Mouse (Mus musculus) kidney, adult 11 months (tissue): ENCODE data around the gene Enc1.

Source experiments
- DNase-seq: peaks from one replicate; pipeline ENCODE4 v3.0.0; 2022

Gene Enc1

GRCm38 (mm10) chr13:97230101-97230500, 10.8 kb upstream of the Enc1 start:
- no peak for DNase-seq

- no peak for DNase-seq
Observed at GRCm38 (mm10) chr13:97233092-97233491, 7.8 kb upstream of the Enc1 start.

DNA sequence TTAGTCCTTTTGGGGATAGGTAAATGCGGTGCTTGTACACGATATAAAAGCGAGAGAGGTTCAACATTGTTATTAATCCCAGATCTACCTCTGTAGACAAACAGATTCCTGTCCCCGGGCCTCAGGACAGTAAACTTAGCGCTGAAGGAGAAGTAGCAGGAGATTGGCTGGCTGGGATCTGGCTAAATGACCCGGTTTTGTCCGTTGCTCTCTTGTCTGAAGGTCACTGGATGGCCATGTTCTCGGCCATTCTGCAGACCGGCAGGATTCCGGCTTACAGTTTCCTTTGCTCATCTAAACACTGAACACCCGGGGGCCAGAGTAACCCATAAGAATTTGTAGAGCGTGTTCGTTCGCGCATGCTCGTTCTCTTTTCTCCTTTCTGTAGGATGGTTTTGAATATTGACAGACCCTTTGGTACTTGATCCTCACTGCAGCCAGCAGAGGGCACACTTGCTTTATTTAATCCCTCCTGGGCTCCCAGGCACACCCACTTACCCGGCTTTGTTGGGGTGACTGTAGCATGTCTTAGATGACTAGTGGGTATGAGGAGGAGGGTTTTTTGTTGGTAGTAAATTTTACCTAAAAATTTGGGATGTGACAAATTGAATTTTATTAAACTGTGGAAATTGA, 6.0 kb upstream of the Enc1 start:
- peak; percentile 65 for DNase-seq

- peak; percentile 23 for DNase-seq
Observed at GRCm38 (mm10) chr13:97235911-97236310, 5.0 kb upstream of the Enc1 start.

- no peak for DNase-seq
Observed at GRCm38 (mm10) chr13:97237700-97238099, 3.2 kb upstream of the Enc1 start.

DNA sequence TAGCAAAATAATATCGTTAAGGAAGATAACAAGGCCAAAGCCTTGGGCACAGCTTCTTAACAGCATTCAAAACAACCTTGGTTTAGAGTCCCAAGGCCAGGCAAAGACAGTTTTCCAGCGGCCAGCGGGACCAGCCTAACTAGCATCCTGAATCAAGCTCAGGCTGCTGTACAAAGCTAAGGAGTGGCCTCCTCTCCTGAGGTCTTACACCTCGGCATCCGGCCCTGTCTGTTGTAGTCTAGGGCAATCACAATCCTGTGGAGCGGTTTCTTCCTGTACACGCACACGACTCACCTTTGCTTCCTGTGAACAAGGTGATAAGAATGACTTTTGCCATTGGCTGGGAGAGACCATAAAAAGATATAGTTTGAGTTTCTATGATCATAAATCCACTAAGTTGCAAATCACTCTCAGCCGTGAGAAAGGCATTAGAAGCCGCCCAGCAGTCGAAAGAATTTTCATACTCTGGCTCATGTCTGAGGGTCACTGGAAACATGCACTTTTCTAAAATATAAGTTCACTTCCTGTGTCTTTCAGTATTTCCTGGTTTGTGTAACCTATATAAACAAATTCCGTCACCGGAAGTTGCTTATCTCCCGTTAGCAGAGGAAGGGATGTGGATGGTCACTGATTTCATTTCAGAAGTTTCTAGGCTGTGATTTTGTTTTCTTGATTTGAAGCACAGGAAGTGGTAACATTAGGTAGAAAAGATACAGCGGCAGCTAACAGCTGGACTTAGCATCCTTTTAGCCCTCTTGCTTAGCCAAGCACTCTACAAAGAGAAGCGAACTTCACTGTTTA, 2.5 kb upstream of the Enc1 start:
- no peak for DNase-seq

DNA sequence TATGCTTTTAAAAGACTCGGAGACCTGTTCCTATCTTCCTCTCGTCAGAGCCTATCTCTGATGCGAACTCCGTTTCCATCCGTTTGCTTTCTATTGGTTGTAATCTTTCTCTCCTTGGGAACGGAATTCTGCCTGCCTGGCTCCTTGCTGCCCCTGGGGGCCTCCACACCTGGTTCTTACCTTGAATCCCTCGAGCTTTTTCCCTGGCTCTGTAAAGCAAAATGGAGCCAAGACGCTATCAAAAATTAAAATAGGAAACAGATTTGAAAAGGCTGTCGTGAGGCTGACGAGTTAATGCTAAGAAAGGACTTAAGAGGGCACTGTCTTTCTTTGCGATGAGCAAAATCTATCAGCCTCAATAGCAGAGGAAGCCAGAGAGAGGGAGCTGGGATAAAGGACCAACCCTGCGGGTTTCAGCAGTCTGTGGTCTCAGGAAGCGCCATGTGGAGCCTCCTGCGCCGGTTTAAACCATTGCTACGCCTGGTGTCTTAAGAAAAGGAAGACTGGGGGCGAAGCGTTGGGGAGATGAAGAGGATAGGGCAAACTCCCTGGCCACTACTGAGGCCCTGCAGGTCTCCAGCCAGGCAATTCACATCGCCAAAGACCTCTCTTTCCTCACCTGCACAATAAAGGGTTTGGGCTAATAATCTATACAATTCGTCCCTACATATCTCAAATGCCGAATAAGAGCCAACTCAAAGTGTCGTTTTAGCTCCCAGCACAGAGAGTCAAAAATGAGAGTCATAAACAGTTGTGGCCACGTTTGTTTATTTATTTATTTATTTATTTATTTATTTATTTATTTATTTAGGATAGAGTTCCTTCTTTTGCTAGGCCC, 1.3 kb upstream of the Enc1 start:
- peak; percentile 32 for DNase-seq

GRCm38 (mm10) chr13:97240279-97240964, 483 bp upstream of the Enc1 start:
- peak; percentile 77 for DNase-seq

DNA sequence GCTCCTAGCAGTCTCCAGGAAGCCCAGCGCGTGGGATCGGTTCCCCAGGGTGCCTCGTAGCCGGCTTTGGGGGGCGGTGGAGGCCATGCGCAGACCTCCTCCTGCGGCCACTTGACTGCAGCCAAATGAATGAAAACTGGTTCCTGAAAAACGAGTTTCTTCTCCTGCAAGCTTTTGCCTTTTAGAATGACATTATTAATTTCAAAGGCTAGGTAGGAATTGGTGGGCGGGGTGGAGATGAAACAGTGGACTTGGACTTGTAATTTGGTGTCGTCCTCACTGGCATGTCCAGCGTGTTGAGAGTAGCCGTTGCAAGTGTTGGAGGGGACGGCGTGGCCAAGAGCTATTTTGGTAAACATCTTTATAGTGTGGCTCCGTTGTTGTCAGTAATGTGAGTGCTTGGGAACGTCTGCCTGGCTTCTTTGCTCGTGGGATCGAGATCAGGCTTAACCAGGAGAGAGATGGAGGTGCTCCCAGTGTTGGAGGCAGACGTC, 929 bp downstream of the Enc1 start:
- DNase-seq: no peak

GRCm38 (mm10) chr13:97242716-97243115, 1.8 kb downstream of the Enc1 start:
- no peak for DNase-seq

DNA sequence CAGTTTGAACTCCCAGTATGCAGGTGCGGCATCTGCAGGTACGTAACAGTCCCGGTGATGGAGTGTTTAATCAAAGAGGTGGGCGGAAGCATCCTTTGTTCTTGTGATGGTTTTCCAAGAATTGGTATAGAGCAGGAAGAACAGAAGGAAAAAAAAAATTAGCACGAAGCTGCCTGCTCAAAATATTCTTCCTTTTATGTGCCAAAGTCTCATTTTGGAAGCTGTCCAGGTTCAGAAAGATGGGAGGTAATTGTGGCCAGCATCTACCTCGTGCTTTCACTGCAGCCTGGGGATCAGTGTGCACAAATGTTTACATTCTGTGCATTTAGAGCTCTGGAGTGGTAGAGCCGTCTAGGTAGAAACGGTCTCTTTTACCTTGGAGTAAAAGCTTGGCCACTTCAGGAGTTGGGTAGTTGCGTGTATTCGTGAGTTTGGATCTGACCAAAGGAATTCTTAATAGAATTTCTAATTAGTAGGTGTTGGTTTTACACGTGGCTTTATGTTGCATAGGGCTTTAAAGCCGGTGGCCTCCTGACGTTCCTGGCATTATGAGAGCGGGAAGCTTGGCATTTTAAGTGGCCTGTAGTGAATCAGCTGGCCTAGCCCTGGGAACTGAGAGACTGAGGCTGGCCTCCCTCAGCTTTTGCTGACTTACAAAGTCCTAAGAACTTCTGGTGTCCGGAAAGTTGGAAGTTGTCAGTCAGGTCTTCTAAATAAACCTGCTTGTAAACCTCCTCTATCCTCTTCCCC, 3.2 kb downstream of the Enc1 start:
- no peak for DNase-seq

DNA sequence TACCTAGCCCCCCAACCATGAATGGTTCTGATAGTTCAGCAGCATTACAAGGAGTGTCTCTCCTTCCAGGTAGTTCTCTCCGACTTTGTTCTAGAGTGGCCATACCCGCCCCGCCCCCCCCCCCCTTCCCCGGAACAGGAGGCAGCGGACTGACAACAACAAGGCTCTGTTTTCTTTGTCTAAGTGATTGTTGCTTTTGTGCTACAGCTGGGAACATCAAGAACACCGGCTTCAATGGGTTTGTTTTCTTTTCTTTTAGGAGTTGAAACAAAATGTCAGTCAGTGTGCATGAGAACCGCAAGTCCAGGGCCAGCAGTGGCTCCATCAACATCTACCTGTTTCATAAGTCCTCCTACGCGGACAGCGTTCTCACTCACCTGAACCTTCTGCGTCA, 3.8 kb downstream of the Enc1 start:
- no peak for DNase-seq

DNA sequence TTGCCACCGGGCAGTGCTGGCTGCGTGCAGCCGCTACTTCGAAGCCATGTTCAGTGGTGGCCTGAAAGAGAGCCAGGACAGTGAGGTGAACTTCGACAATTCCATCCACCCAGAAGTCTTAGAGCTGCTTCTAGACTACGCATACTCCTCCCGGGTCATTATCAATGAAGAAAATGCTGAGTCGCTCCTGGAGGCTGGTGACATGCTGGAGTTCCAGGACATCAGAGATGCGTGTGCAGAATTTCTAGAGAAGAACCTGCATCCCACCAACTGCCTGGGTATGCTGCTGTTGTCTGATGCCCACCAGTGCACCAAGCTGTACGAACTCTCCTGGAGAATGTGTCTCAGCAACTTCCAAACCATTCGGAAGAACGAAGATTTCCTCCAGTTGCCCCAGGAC, 4.3 kb downstream of the Enc1 start:
- DNase-seq: no peak

- no peak for DNase-seq
Observed at GRCm38 (mm10) chr13:97246217-97246616, 5.3 kb downstream of the Enc1 start.

- no peak for DNase-seq
Observed at GRCm38 (mm10) chr13:97247754-97248153, 6.8 kb downstream of the Enc1 start.

DNA sequence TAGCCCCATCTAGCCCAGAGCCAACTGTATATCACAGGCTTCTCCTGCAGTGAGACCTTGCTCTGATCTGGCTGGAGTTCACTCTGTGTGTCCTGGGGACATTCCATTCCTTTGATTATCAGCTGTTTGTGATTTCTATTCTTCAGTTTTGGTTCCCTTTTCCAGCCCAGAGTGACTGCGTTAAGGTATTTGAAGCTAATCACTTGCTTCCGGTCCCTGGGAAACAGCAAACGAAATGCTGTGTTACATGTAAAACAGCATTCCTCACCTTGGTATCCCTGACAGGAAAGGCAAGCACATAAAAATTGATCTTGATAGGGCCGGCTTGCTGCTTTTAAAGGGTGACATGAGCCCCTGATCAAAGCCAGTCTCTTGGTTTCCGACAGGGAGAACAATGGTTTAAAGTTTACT, 8.2 kb downstream of the Enc1 start:
- DNase-seq: no peak

- DNase-seq: no peak
Observed at GRCm38 (mm10) chr13:97249507-97250078, 8.7 kb downstream of the Enc1 start.

GRCm38 (mm10) chr13:97250148-97250547, 9.2 kb downstream of the Enc1 start:
- DNase-seq: no peak

DNA sequence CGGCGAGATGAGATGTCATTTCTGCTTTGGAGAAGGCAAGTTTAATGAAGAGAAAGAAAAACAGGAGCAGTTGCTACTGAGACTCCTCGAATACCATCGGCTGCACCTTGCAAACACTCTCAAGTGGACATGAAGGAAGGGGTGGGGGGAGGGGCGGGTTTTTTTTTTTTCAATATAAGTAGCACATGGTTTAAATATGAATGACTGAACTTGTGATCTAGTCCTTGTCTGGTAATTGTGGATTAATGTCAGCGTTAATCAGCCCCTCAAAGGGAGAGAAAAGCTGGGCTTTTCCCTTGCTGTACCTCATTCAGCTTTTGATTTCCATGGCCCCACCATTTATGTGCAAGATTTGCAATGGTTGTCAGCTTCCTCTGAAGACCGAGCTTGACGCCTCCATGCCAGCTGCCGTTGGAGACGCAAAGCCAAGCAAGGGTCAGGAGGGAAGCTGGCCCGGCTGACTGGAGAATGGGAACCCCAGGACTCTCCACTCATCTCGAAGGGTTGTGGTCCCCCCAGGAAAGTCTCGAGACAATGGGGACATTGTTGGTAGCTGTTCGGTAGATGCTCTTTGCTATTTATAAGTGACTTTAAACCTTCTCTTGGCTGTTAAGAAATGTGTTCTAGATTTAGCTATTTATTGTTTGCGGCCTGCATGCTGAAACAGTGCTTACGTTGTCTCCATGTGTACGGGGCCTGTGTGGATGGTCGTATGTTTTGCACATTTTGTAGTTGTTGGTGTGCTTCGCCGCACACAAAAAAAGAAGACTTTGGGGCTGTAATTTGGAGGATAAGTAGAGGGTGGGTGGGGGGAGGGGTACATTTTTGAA, 9.9 kb downstream of the Enc1 start:
- DNase-seq: no peak

- DNase-seq: no peak
Observed at GRCm38 (mm10) chr13:97251736-97252135, 10.8 kb downstream of the Enc1 start.

DNA sequence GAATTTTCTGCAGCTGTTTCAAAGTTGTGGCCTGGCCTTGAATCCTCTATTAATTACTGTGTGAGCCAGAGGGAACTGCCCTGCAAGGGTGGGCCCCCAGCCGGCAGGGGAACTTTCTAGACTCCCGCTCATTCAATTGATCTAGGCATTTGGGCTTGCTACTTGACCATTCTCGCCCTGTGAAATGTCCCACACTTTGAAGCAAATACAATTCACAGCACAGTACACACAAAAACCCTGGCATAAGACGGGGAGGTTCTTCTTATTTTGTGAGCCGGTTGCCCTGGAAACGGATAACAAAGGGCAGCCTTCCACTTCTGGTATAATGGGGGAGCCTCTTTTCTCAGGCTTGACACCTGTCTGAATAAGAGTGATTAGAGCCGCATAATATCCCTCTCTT, 11.6 kb downstream of the Enc1 start:
- DNase-seq: no peak
